Mouse (Mus musculus) kidney, postnatal 0 days (tissue): ENCODE results near the gene Cyb5r3. TPM values are rescaled to one million over a fixed set of nuclear protein-coding genes. Genes with fewer than 3 reads are reported as not detected.

Experiments used
- ATAC-seq: fragments of 200-750 bp; cut with Nextera tagmentation; replicated peaks from 2 replicates; pipeline ENCODE4 v1.8.0; 2017; ENCODE audit warnings: low read depth, moderate number of reproducible peaks, moderate TSS enrichment, moderate library complexity; ENCODE audit not compliant: low FRiP score
- DNase-seq: peaks from one replicate; pipeline ENCODE4 v3.0.0-alpha.2; 2016; ENCODE audit warnings: low spot score
- H3K27ac ChIP-seq: fragments of 300-500 bp; sonication (generic); 2 replicates; pipeline ENCODE4 v1.5.1; 2014; ENCODE audit warnings: mild to moderate bottlenecking
- H3K27me3 ChIP-seq: fragments of 300-500 bp; sonication (generic); 2 replicates; pipeline ENCODE4 v1.6.1; 2014; ENCODE audit warnings: low read length, mixed read lengths; ENCODE audit not compliant: insufficient read depth
- H3K36me3 ChIP-seq: fragments of 300-500 bp; sonication (generic); 2 replicates; pipeline ENCODE4 v1.6.1; 2014; ENCODE audit warnings: low read length, mixed read lengths; ENCODE audit not compliant: insufficient read depth
- H3K4me1 ChIP-seq: fragments of 300-500 bp; sonication (generic); replicated peaks from 2 replicates; pipeline ENCODE4 v1.6.1; 2014; ENCODE audit warnings: antibody characterized with exemption, low read length, mixed read lengths; ENCODE audit not compliant: insufficient read depth
- H3K4me2 ChIP-seq: fragments of 300-500 bp; sonication (generic); 2 replicates; pipeline ENCODE4 v1.6.1; 2014; ENCODE audit warnings: mild to moderate bottlenecking, low read length, moderate library complexity, mixed read lengths
- H3K4me3 ChIP-seq: fragments of 300-500 bp; sonication (generic); replicated peaks from 2 replicates; pipeline ENCODE4 v1.5.1; 2014; ENCODE audit warnings: low read depth, low read length
- H3K9ac ChIP-seq: fragments of 300-500 bp; sonication (generic); 2 replicates; pipeline ENCODE4 v1.6.1; 2014; ENCODE audit warnings: low read depth, low read length
- H3K9me3 ChIP-seq: fragments of 300-500 bp; sonication (generic); replicated peaks from 2 replicates; pipeline ENCODE4 v1.6.1; 2016; ENCODE audit warnings: low read length, inconsistent platforms, mixed read lengths
- CTCF ChIP-seq: IDR thresholded peaks from 2 replicates; pipeline ENCODE4 v1.5.1; 2016; ENCODE audit warnings: antibody characterized with exemption, low read depth, mild to moderate bottlenecking, moderate library complexity
- WGBS: fragments of 180-500 bp; shearing (Covaris S2); extraction: QIAGEN DNeasy Blood & Tissue Kit; methylation state at CpG from one replicate; pipeline ENCODE4 v1.1.7; 2014; 5-methylcytosine and 5-hydroxymethylcytosine counted together
- polyA plus RNA-seq: library from polyadenylated mRNA; unstranded; fragments of >200 nt; fragmentation: Nextera tagmentation; extraction: Ambion mirVana; gene quantifications from 2 replicates; pipeline ENCODE4 v1.2.1, GENCODE M21; 2015

Cyb5r3 gene
- polyA plus RNA-seq, 1 experiment from 2014 or later = 90.9 TPM

DNA sequence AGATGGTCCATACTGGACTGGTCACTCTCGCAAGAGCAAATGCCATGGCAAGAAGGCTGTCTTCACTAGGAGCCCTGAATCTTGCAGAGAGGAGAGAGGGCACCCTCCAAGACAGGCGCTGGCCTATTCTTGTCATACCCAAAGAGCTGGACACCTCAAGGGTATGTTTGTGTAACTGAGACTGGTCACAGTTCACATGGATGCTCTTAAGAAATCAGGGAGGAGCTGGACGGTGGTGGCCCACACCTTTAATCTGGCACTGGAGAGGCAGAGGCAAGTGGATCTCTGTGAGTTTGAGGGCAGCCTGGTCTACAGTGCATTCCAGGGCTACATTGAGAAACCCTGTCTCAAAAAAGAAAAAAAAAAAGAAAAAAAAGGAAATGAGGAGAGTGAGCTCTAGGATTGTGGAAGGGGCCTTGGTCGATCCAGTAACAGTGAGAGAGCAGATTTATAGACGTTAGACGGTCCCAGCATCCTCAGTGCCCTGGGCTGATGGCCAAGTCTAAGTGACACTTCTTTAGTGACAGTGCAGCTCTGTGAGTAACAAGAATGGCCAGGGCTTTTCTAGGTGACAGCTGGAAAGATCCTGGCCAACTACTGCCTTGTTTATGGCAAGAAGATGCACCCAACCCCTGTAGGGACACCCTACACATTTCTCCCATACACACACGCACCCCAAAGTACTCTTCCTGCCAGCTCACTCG lies 1.3 kb downstream of the Cyb5r3 start:
- 35% methylated on average over 8 of the region's 8 CpGs for WGBS
- TF ChIP-seq CTCF = no peak
- DNase-seq = peak; percentile 47
- Histone ChIP-seq H3K27ac (peak overlapping the region; percentile 93; the same call in 1 of the 2 replicates), H3K9ac (peak overlapping the region; percentile 84), H3K27me3 (no peaks in the 10 kb centered on the region), H3K4me1 (peaks cover 49% of the 10 kb centered on the region), H3K4me2 (peak overlapping the region; percentile 95), H3K4me3 (peak overlapping the region; percentile 79), H3K9me3 (no peaks in the 10 kb centered on the region), H3K36me3 (no peaks in the 10 kb centered on the region)
- ATAC-seq = no peak

DNA sequence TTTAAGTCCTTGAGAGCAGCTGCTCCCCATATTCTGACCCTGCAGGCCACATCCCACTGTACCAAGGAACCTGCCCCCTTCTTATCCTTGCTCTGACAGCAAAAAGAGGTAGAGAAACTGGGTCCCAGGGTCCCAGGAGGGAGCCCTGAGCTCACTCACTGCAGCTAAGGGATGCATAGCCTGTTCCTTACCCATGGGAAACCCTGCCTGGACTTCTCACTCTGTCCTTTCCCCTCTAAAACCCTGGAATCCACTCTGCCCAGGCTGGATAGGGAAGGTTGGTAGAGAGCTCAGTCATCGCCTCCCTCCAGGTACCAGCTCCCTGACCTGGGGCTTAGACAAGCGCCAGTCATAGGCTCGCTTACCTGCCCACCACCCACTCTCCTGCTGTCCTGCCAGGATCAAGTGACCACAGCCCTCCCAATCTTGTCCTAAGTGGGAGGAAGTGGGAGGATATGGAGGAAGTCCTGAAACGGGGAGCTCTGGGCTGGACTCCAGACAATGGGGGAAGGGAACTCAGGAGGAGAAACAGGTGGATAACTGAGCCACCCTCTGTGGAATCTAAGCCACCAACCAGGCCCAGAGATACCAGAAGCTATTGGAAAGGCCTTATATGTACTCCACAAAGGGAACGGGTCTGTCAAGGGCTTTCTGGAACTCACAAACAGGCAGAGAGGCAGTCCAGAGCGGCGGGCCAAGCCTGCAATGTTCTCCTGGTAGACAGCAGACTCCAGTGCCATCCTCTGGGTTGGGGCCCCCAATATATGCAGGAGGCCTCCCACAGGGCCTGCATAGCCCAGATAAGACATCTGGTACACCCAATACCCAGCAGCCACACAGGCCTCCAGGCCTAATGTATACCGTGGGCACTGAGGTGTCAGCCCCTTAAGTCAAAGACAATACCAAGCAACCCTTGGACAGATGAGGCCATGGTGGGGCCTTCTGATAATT lies 2.3 kb downstream of the Cyb5r3 start:
- Histone ChIP-seq H3K9me3 (no peaks in the 10 kb centered on the region), H3K27me3 (no peaks in the 10 kb centered on the region), H3K27ac (peak overlapping the region; percentile 47; the same call in 1 of the 2 replicates), H3K4me3 (no peak overlapping the region), H3K36me3 (no peaks in the 10 kb centered on the region), H3K4me2 (peak overlapping the region; percentile 95), H3K9ac (peak overlapping the region; percentile 44), H3K4me1 (peaks cover 49% of the 10 kb centered on the region)
- DNase-seq (peak; percentile 53), ATAC-seq (no peak)
- WGBS = 61% methylated on average over 8 of the region's 8 CpGs
- TF ChIP-seq CTCF = no peak

DNA sequence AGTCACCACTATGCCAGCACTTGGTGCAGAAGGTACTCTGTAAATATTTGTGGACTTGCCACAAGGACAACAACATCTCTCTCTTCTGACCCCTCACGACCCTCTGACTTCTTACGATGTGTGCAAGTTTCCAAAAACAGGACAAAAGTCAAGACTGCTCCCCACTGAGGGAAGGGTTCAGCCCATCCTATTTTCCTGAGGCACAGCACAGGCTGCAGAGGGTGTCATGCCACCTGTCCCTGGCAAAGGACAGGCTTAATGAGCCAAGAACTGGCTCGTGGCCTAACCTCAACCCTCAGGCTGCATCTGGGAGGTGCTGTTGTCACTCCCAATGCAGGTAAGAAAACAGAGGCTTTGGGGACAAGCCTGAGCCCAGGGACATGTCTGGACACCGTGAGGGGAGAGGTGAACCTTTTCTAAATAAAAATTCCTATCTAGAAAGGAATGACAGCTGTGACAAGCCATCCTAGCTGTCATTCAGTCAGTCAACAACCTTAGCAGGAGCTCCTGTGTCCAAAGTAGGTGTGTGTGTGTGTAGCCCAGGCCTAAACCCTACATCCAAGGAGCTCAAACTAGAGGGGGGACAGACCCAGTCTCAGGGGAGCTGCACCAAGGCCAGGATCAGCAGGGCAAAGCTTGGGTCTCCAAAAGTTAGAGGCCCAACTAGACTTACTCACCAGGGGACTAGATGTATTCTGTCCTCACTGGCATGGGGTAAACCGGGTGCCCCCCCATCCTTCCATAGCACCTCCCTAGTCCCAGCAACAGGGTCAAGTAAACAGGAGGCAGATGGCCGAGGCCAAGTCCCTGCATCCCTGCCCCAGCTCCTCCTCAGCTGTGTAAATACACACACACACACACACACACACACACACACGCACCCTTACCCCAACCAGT lies 3.3 kb downstream of the Cyb5r3 start:
- Histone ChIP-seq H3K4me3 (no peak overlapping the region), H3K36me3 (no peaks in the 10 kb centered on the region), H3K4me1 (peaks cover 49% of the 10 kb centered on the region), H3K4me2 (peak overlapping the region; percentile 30; the same call in 1 of the 2 replicates), H3K9me3 (no peaks in the 10 kb centered on the region), H3K27me3 (no peaks in the 10 kb centered on the region), H3K27ac (no peak overlapping the region), H3K9ac (0 out of 2 replicates have a peak overlapping the region, but pooled peaks have one; percentile 6)
- TF ChIP-seq CTCF = no peak
- ATAC-seq (no peak), DNase-seq (peak; percentile 10)
- WGBS = 51% methylated on average over 7 of the region's 7 CpGs

DNA sequence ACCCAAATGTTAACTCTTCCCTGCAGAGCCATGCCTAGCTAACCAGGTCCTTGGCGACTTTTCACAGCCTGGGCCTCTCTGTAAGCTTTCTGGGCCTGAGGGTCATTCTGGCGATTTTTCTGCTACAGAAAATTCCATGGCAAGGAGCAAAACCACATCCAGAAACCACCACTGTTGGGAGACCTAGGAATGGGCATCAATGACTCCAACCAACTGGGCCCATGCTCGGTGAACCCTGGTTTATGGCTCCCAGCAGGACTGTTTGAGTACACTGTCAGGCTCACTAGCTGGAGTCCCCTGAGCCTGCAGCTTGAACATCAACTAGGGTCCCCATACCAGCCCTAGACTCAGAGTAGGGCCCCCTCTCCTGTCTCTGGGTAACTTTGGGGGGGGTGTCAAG lies 4.1 kb downstream of the Cyb5r3 start:
- no peaks in the 10 kb centered on the region for H3K9me3 ChIP-seq

DNA sequence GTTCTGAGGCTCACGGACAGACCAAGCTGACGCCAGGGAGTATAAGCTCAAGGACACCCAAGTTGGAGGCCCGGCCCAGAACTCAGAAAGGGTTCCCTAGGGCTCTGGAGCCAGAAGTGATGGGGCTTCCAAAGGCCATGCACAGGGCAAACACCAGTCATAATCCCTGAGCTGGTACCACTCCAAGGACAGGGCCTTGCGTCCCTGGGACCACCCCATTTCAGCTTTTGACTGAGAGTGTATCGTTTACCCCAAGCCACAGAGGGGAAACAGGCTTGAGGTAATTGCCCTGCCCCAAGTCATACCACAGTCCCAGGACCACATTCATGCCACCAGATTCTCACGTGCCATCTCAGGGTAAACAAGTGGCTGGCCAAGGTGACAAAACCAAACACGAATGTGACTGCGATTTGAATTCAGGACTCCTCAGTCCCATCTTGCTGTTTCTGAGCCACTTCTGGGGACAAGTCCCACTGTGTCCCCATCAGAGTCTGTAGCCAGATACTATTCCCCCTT lies 4.8 kb downstream of the Cyb5r3 start:
- H3K4me1 ChIP-seq = peaks cover 42% of the 10 kb centered on the region
- H3K36me3 ChIP-seq = 0 out of 2 replicates have a peak, but pooled peaks cover 4% of the 10 kb centered on the region
- H3K27me3 ChIP-seq = no peaks in the 10 kb centered on the region
- no peak for TF ChIP-seq CTCF
- no peaks in the 10 kb centered on the region for H3K9me3 ChIP-seq
- no peak for ATAC-seq
- DNase-seq = no peak
- H3K4me3 ChIP-seq = no peak overlapping the region
- WGBS = 83% methylated on average over 8 of the region's 8 CpGs
- H3K27ac ChIP-seq = peak overlapping the region; percentile 47; the same call in 1 of the 2 replicates
- 0 out of 2 replicates have a peak overlapping the region, but pooled peaks have one; percentile 10 for H3K4me2 ChIP-seq
- H3K9ac ChIP-seq = peak overlapping the region; percentile 24; the same call in 1 of the 2 replicates

More for the DNA sequence above, 4.1 kb downstream of the Cyb5r3 start:
- Histone ChIP-seq H3K36me3 (no peaks in the 10 kb centered on the region), H3K27me3 (no peaks in the 10 kb centered on the region), H3K4me2 (no peak overlapping the region), H3K4me1 (peaks cover 49% of the 10 kb centered on the region), H3K9ac (no peak overlapping the region), H3K4me3 (no peak overlapping the region), H3K27ac (no peak overlapping the region)
- ATAC-seq (no peak), DNase-seq (no peak)
- no peak for TF ChIP-seq CTCF
- WGBS = 72% methylated on average over 3 of the region's 3 CpGs
